Mouse (Mus musculus) midbrain, embryonic 11.5 days (tissue): Measurements from ENCODE around the gene Hoxb5. TPM values are rescaled to one million over a fixed set of nuclear protein-coding genes. Genes with fewer than 3 reads are reported as not detected.

Experiments
- ATAC-seq: fragments of 200-750 bp; cut with Nextera tagmentation; 2 replicates; pipeline ENCODE4 v1.8.0; 2017; ENCODE audit warnings: moderate TSS enrichment, moderate library complexity; ENCODE audit not compliant: low FRiP score
- DNase-seq: peaks from one replicate; pipeline ENCODE4 v3.0.0; 2015; ENCODE audit warnings: low spot score; ENCODE audit errors: missing footprints
- H3K27ac ChIP-seq: fragments of 300-500 bp; sonication (generic); 2 replicates; pipeline ENCODE4 v1.5.1; 2014; ENCODE audit warnings: low read depth, low read length
- H3K27me3 ChIP-seq: fragments of 300-500 bp; sonication (generic); 2 replicates; pipeline ENCODE4 v1.6.1; 2014; ENCODE audit warnings: mild to moderate bottlenecking, low read length, moderate library complexity, mixed read lengths; ENCODE audit not compliant: control insufficient read depth, insufficient read depth
- H3K36me3 ChIP-seq: fragments of 300-500 bp; sonication (generic); 2 replicates; pipeline ENCODE4 v1.6.1; 2014; ENCODE audit warnings: mild to moderate bottlenecking, low read length, moderate library complexity, mixed read lengths; ENCODE audit not compliant: control insufficient read depth, insufficient read depth
- H3K4me1 ChIP-seq: fragments of 300-500 bp; sonication (generic); 2 replicates; pipeline ENCODE4 v1.6.1; 2014; ENCODE audit warnings: low read length; ENCODE audit not compliant: control insufficient read depth, insufficient read depth
- H3K4me2 ChIP-seq: fragments of 300-500 bp; sonication (generic); 2 replicates; pipeline ENCODE4 v1.6.1; 2014; ENCODE audit warnings: mild to moderate bottlenecking, moderate library complexity
- H3K4me3 ChIP-seq: fragments of 300-500 bp; sonication (generic); 2 replicates; pipeline ENCODE4 v1.5.1; 2014; ENCODE audit warnings: low read depth, low read length
- H3K9ac ChIP-seq: fragments of 300-500 bp; sonication (generic); 2 replicates; pipeline ENCODE4 v1.6.1; 2014; ENCODE audit warnings: low read length
- H3K9me3 ChIP-seq: fragments of 300-500 bp; sonication (generic); 2 replicates; pipeline ENCODE4 v1.6.1; 2016; ENCODE audit warnings: low read length; ENCODE audit not compliant: control insufficient read depth
- WGBS: fragments of 180-500 bp; shearing (Covaris S2); extraction: QIAGEN DNeasy Blood & Tissue Kit; methylation state at CpG from one replicate; pipeline ENCODE4 v1.1.7; 2014; 5-methylcytosine and 5-hydroxymethylcytosine counted together
- polyA plus RNA-seq: library from polyadenylated mRNA; unstranded; fragments of >200 nt; fragmentation: Nextera tagmentation; extraction: Ambion mirVana; gene quantifications from 2 replicates; pipeline ENCODE4 v1.2.1, GENCODE M21; 2014

Gene Hoxb5
- polyA plus RNA-seq, 1 experiment from 2014 or later: not detected

GRCm38 (mm10) chr11:96341701-96342575, 38.8 kb downstream of the Hoxb5 start:
- Histone ChIP-seq H3K9me3 (no peaks in the 10 kb centered on the region), H3K4me2 (no peak overlapping the region), H3K4me3 (no peak overlapping the region), H3K4me1 (no peaks in the 10 kb centered on the region), H3K27me3 (peaks cover 100% of the 10 kb centered on the region), H3K9ac (no peak overlapping the region), H3K36me3 (no peaks in the 10 kb centered on the region), H3K27ac (no peak overlapping the region)
- ATAC-seq: no peak
- under 1% methylated on average over 40 of the region's 40 CpGs for WGBS
- peak; percentile 94 for DNase-seq

DNA sequence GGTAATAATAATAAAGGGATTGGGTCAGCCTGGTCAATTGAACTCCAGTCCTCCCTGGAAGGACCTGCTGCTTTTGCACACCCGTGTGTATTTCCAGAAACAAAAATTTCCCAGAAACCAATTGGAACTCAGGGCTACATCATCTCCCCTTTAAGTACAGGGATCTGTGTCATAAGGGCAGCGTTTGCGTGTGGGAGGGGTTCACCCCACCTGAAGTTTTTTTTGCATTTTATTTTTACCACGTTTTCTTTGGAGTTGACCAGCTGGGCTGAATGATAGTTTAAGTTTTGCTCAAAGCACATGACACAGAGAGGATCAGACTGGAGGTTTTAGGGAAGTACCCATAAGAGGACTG, 39.4 kb downstream of the Hoxb5 start:
- no peak for ATAC-seq
- WGBS: 1% methylated on average over 4 of the region's 4 CpGs
- H3K9ac ChIP-seq: no peak overlapping the region
- H3K27me3 ChIP-seq: peaks cover 98% of the 10 kb centered on the region
- no peak overlapping the region for H3K27ac ChIP-seq
- H3K36me3 ChIP-seq: no peaks in the 10 kb centered on the region
- DNase-seq: peak; percentile 93
- no peaks in the 10 kb centered on the region for H3K9me3 ChIP-seq
- H3K4me3 ChIP-seq: no peak overlapping the region
- H3K4me2 ChIP-seq: no peak overlapping the region
- H3K4me1 ChIP-seq: no peaks in the 10 kb centered on the region

DNA sequence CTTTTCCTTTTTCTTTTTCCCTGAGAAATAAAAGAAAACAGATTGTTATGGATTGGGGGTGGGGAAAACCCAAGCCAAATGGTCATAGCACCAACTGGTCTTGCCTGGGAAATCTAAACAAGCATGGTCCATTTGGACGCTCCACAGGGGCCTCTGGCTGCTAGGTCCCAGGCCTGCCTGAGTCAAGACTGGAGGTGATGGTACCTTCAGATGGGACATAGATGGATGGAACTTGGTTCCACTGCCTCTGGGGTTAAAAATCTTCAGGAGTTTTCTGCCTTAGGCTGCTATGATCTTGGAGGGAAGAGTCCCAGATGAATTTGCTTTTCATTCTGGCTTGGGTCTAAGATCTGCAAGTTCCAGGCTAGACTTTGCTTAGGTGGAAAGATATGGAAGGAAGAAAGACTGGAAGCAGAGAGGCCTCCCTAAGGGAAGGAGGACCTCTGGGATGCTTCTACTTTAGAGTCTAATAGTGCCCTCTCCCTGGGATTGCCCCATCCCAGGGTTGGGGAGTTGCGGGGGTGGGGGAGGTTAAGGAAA, 40.1 kb downstream of the Hoxb5 start:
- Histone ChIP-seq H3K9me3 (no peaks in the 10 kb centered on the region), H3K9ac (no peak overlapping the region), H3K27me3 (peaks cover 97% of the 10 kb centered on the region), H3K4me2 (no peak overlapping the region), H3K36me3 (no peaks in the 10 kb centered on the region), H3K4me3 (no peak overlapping the region), H3K27ac (no peak overlapping the region), H3K4me1 (no peaks in the 10 kb centered on the region)
- DNase-seq (no peak), ATAC-seq (no peak)
- 1% methylated on average over 2 of the region's 2 CpGs for whole genome bisulfite sequencing

DNA sequence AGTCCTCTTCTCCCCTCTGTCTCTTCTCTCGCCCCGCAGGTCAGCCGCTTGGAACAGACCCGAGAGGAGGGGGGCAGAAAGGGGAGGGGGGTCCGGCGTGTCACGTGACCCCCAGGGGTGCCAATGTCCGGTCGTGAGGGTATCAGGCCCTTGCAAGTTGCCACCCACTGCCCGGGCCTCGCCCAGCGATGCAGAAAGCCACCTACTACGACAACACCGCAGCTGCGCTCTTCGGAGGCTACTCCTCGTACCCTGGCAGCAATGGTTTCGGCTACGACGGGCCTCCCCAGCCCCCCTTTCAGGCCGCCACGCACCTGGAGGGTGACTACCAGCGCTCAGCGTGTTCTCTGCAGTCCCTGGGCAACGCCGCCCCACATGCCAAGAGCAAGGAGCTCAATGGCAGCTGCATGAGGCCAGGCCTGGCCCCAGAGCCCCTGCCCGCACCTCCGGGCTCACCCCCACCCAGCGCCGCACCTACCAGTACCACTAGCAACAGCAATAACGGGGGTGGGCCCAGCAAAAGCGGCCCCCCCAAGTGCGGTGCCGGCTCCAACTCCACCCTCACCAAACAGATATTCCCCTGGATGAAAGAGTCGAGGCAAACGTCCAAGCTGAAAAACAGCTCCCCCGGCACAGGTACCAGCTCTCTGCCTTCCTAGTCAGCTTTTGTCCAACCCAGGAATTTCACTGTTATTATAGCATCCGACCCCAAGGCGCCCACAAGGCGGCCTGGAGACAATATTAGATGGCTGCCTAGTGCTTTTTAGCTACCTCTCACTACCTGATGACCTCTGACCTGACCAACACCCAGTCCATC, 41.1 kb downstream of the Hoxb5 start:
- DNase-seq (peak; percentile 93), ATAC-seq (no peak)
- Histone ChIP-seq H3K4me3 (no peak overlapping the region), H3K27me3 (peaks cover 97% of the 10 kb centered on the region), H3K4me2 (no peak overlapping the region), H3K9me3 (no peaks in the 10 kb centered on the region), H3K36me3 (no peaks in the 10 kb centered on the region), H3K4me1 (no peaks in the 10 kb centered on the region), H3K27ac (no peak overlapping the region), H3K9ac (no peak overlapping the region)
- WGBS: 1% methylated on average over 40 of the region's 40 CpGs

DNA sequence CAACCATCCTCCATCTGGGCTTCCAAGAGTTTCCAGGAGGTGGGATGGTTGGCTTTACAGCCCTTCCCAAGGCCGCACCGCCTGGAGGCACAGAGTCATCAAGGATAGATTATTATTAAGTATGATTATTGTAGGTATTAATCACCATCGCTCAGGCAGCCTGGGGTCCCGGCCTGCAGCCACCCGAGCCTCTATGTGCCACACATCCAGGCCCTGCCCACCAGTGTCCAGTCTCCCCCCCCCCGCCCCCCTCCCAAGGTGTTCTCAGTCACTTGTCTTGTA, 41.7 kb downstream of the Hoxb5 start:
- Histone ChIP-seq H3K27ac (no peak overlapping the region), H3K27me3 (peaks cover 97% of the 10 kb centered on the region), H3K36me3 (no peaks in the 10 kb centered on the region), H3K9ac (no peak overlapping the region), H3K4me3 (no peak overlapping the region), H3K4me1 (no peaks in the 10 kb centered on the region), H3K4me2 (no peak overlapping the region), H3K9me3 (no peaks in the 10 kb centered on the region)
- no peak for DNase-seq
- no peak for ATAC-seq
- 6% methylated on average over 6 of the region's 6 CpGs for WGBS

DNA sequence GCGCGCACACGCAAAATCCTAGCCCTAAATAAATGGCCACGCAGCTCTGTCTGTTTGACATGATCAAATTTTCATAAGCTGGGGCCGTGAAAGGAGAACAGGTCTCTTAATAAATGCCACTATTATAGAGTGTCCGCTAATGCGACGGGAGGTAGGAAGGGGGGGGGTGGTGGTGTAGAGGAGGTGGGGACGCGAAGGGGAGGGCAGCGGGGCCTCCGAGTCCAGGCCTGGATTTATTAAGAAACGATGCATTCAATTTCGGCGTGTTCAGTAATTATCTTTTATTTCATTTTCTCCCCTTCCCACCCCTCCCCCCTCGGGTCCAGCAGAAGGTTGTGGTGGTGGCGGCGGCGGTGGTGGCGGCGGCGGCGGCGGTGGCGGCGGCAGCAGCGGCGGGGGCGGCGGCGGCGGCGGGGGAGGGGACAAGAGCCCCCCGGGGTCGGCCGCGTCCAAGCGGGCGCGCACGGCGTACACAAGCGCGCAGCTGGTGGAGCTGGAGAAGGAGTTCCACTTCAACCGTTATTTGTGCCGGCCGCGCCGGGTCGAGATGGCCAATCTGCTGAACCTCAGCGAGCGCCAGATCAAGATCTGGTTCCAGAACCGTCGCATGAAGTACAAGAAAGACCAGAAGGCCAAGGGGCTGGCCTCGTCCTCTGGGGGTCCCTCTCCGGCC, 42.2 kb downstream of the Hoxb5 start:
- no peak for ATAC-seq
- no peak overlapping the region for H3K4me2 ChIP-seq
- peak; percentile 93 for DNase-seq
- H3K9me3 ChIP-seq: no peaks in the 10 kb centered on the region
- H3K27ac ChIP-seq: no peak overlapping the region
- WGBS: 1% methylated on average over 45 of the region's 56 CpGs
- H3K9ac ChIP-seq: no peak overlapping the region
- no peak overlapping the region for H3K4me3 ChIP-seq
- H3K27me3 ChIP-seq: peaks cover 97% of the 10 kb centered on the region
- no peaks in the 10 kb centered on the region for H3K4me1 ChIP-seq
- no peaks in the 10 kb centered on the region for H3K36me3 ChIP-seq

DNA sequence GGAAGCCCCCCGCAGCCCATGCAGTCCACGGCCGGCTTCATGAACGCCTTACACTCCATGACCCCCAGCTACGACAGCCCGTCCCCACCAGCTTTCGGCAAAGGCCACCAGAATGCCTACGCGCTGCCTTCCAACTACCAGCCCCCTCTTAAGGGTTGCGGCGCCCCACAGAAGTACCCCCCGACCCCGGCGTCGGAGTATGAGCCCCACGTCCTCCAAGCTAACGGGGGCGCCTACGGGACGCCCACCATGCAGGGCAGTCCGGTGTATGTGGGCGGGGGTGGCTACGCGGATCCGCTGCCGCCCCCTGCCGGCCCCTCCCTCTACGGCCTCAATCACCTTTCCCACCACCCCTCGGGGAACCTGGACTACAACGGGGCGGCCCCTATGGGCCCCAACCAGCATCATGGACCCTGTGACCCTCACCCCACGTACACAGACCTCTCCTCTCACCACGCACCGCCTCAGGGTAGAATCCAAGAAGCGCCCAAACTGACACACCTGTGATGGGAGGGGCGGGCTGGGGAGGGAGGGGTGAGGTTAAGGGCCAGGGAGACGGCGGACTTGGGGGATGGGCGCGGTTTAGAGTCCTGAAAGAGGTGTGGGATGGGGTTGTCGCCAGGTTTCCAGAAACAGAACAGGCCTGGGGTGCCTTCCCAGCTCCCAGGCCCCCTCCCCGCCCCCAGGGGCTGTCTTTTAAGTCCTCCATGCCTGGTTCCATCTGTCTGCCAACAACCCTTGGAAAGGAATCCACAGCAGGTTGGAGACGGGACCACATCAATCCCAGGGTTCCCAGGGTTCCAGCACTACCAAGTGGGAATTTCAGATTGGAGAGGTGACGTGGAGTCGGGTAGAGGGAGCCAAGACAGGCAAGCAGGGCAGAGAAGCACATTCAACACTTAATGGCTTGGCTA, 43.0 kb downstream of the Hoxb5 start:
- H3K36me3 ChIP-seq: no peaks in the 10 kb centered on the region
- peak; percentile 92 for DNase-seq
- H3K4me1 ChIP-seq: no peaks in the 10 kb centered on the region
- WGBS: under 1% methylated on average over 36 of the region's 45 CpGs
- no peak overlapping the region for H3K4me2 ChIP-seq
- H3K27me3 ChIP-seq: peaks cover 97% of the 10 kb centered on the region
- H3K27ac ChIP-seq: no peak overlapping the region
- no peak overlapping the region for H3K9ac ChIP-seq
- no peak overlapping the region for H3K4me3 ChIP-seq
- no peaks in the 10 kb centered on the region for H3K9me3 ChIP-seq
- ATAC-seq: no peak

- Histone ChIP-seq H3K27ac (no peak overlapping the region), H3K9ac (no peak overlapping the region), H3K4me2 (no peak overlapping the region), H3K4me3 (no peak overlapping the region), H3K4me1 (no peaks in the 10 kb centered on the region), H3K36me3 (no peaks in the 10 kb centered on the region), H3K27me3 (peaks cover 97% of the 10 kb centered on the region), H3K9me3 (no peaks in the 10 kb centered on the region)
- ATAC-seq (no peak), DNase-seq (no peak)
- WGBS: 11% methylated on average over 5 of the region's 5 CpGs
Observed at GRCm38 (mm10) chr11:96346916-96347520, 43.9 kb downstream of the Hoxb5 start.
